Mouse (Mus musculus) testis, adult 2 months (tissue): ENCODE measurements at regions not wholly inside any gene's neighbourhood (a gene's known extent, or its start where the extent isn't known, plus 50 kb on each side); places are given as distances from the start of the nearest gene placed in this dataset.

Experiments
- H3K27ac ChIP-seq: fragments of 200-500 bp; 2 replicates; pipeline ENCODE4 v1.5.1; 2012; ENCODE audit warnings: low read depth, low read length; ENCODE audit not compliant: control insufficient read depth, insufficient read depth
- H3K27me3 ChIP-seq: fragments of 200-500 bp; 2 replicates; pipeline ENCODE4 v1.6.1; 2012; ENCODE audit warnings: mild to moderate bottlenecking, low read length, moderate library complexity; ENCODE audit not compliant: control insufficient read depth, insufficient read depth
- H3K36me3 ChIP-seq: fragments of 200-500 bp; 2 replicates; pipeline ENCODE4 v1.6.1; 2012; ENCODE audit warnings: mild to moderate bottlenecking, low read length; ENCODE audit not compliant: control insufficient read depth, insufficient read depth
- H3K4me1 ChIP-seq: fragments of 200-500 bp; 2 replicates; pipeline ENCODE4 v1.6.1; 2012; ENCODE audit warnings: low read length; ENCODE audit not compliant: control insufficient read depth, insufficient read depth
- H3K4me3 ChIP-seq: fragments of 200-500 bp; 2 replicates; pipeline ENCODE4 v1.5.1; 2012; ENCODE audit warnings: low read depth, mild to moderate bottlenecking, low read length, moderate library complexity, mixed read lengths; ENCODE audit not compliant: control insufficient read depth
- CTCF ChIP-seq: fragments of 200-500 bp; IDR thresholded peaks from 2 replicates; pipeline ENCODE4 v1.5.1; 2012; ENCODE audit warnings: low read depth, mild to moderate bottlenecking, inconsistent platforms, low read length, moderate library complexity; ENCODE audit not compliant: control insufficient read depth, insufficient read depth, insufficient replicate concordance
- POLR2A ChIP-seq: fragments of 200-500 bp; IDR thresholded peaks from 2 replicates; pipeline ENCODE4 v1.6.1; 2012; ENCODE audit warnings: low read depth, mild to moderate bottlenecking, inconsistent platforms, low read length, moderate library complexity; ENCODE audit not compliant: control insufficient read depth

GRCm38 (mm10) chr2:174922208-174922607 lies 87.8 kb upstream of the Gm14444 start:
- TF ChIP-seq POLR2A (no peak), CTCF (no peak)
- H3K27me3 ChIP-seq: no peaks in the 10 kb centered on the region
- no peak overlapping the region for H3K4me3 ChIP-seq
- no peaks in the 10 kb centered on the region for H3K36me3 ChIP-seq
- no peaks in the 10 kb centered on the region for H3K4me1 ChIP-seq
- H3K27ac ChIP-seq: no peak overlapping the region

- Histone ChIP-seq H3K4me1 (peaks cover 2% of the 10 kb centered on the region; the same call in 1 of the 2 replicates), H3K27me3 (no peaks in the 10 kb centered on the region), H3K27ac (no peak overlapping the region), H3K36me3 (no peaks in the 10 kb centered on the region), H3K4me3 (no peak overlapping the region)
- TF ChIP-seq CTCF (peak; percentile 28; the same call in 1 of the 2 replicates), POLR2A (no peak)
These were observed 80.3 kb upstream of the Gm14444 start for GRCm38 (mm10) chr2:174929718-174930117.

- Histone ChIP-seq H3K36me3 (no peaks in the 10 kb centered on the region), H3K4me1 (peaks cover 2% of the 10 kb centered on the region; the same call in 1 of the 2 replicates), H3K27me3 (no peaks in the 10 kb centered on the region), H3K27ac (no peak overlapping the region), H3K4me3 (no peak overlapping the region)
- TF ChIP-seq CTCF (peak; percentile 97), POLR2A (no peak)
These were observed 77.7 kb upstream of the Gm14444 start for GRCm38 (mm10) chr2:174932137-174933012.

- H3K27me3 ChIP-seq: no peaks in the 10 kb centered on the region
- H3K4me1 ChIP-seq: peaks cover 2% of the 10 kb centered on the region; the same call in 1 of the 2 replicates
- H3K4me3 ChIP-seq: no peak overlapping the region
- no peak overlapping the region for H3K27ac ChIP-seq
- TF ChIP-seq POLR2A (no peak), CTCF (no peak)
- no peaks in the 10 kb centered on the region for H3K36me3 ChIP-seq
These were observed 77.1 kb upstream of the Gm14444 start for GRCm38 (mm10) chr2:174933013-174933353.

GRCm38 (mm10) chr2:174936665-174937064 lies 73.4 kb upstream of the Gm14444 start:
- Histone ChIP-seq H3K27ac (no peak overlapping the region), H3K27me3 (no peaks in the 10 kb centered on the region)
- TF ChIP-seq POLR2A: no peak

GRCm38 (mm10) chr2:174937930-174938329 lies 72.1 kb upstream of the Gm14444 start:
- Histone ChIP-seq H3K4me1 (no peaks in the 10 kb centered on the region), H3K27ac (no peak overlapping the region), H3K4me3 (no peak overlapping the region), H3K36me3 (no peaks in the 10 kb centered on the region), H3K27me3 (no peaks in the 10 kb centered on the region)
- TF ChIP-seq CTCF (no peak), POLR2A (no peak)

More at GRCm38 (mm10) chr2:174936665-174937064, 73.4 kb upstream of the Gm14444 start:
- H3K36me3 ChIP-seq: no peaks in the 10 kb centered on the region
- H3K4me1 ChIP-seq: peaks cover under 1% of the 10 kb centered on the region; the same call in 1 of the 2 replicates
- H3K4me3 ChIP-seq: no peak overlapping the region

GRCm38 (mm10) chr2:174942221-174942620 lies 67.8 kb upstream of the Gm14444 start:
- Histone ChIP-seq H3K27ac (no peak overlapping the region), H3K27me3 (no peaks in the 10 kb centered on the region), H3K36me3 (no peaks in the 10 kb centered on the region), H3K4me3 (no peak overlapping the region), H3K4me1 (no peaks in the 10 kb centered on the region)
- TF ChIP-seq POLR2A: no peak
